Mouse (Mus musculus) WW6 (cell line): ENCODE data around the gene Plcg1.

Source experiments
- DNase-seq: peaks from one replicate; pipeline ENCODE4 v3.0.0-alpha.2; 2013; ENCODE audit warnings: low read depth, low spot score

Gene Plcg1

DNA sequence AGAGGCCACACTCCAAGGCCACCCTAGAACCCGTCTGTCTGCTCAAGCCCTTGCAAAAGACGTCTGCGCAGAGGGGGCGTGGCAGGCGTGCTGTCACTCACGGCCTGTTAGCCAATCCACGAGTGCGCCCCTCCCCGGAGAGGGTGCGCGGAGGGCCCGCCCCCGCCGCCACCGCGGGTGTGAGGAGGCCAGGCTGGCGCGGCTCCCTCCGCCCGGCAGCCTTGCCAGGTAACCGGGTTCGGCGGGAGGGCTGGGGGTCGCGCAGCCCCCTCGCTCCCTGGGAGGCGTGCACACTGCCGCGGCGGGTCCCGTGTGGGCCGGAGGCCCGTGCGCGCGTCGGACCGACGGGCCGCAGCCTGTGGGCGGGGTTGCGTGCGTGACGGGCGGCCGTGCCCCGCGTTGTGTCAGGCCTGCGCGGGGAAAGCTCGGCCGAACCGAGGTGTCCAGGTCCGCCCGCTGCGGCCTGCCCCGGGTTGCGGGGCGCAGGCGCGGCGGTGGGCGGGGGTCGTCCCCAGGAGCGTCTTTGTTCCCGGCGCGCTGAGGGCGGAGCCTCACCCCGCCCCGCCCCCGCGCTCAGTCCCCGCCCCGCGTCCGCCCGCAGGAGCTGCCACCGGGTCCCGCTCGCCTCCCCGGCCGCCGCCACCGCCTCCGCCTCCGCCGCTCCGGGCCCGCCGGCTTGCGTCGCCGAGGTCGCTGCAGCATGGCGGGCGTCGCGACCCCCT is at the start of gene Plcg1:
Gene Plcg1, plus strand, starts transcription at position 184 of the 722 bp plus-strand sequence.
- DNase-seq: peak; percentile 67

DNA sequence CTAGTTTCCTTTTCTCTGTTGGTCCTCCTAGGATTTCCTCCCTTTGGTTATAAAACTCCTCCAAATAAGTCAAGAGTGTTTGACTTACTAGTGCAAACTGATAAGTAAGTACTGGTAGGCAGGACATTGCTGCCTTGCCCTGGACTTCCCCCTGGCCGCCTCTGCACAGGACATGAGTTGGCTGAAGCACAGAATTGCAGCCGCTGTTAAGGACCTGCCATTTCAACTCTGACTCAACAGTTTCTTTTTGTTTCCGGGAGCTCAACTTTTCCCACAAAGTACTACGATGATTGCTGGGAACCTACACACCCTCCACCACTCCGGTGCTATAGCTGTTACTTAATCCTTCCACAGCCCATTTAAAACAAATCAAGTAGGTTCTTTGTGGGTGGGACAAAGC is 30.8 kb upstream of the Plcg1 start:
- DNase-seq: no peak

DNA sequence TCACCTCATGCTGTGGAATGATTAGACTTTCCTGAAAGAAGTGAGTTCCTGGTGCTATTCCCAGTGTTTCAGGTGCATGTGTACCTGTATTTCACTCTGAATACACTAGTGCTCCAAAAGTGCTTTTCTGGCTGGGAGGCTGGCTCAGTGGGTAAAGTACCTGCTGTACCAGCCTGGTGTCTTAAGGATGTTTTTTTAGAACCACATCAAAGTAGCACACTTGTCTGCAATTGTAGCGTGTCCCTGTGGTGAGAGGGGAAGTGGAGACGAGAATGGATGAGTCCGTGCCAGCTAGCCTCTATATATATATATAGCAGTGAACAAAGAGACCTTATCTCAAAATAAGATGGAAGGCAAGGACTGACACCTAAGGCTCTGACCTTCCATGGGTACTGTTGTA is 29.5 kb upstream of the Plcg1 start:
- no peak for DNase-seq

DNA sequence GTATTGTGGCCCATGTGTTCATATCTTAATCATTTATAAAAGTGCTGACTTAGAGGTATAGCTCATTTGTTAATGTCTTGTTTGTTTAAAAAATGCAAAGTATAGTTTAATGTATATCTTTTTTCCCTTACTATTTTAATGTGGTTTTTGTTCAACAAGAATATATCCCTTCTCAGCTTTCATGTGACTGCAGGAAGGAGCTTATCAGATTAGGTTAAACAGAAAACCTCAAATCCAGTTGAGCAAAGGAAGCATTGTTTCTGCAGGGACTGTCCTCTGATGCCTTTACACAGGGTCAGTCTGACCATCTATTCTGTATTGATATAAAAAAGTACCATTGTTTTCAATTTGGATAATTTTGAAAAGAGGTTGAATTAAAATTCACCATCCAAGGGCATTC is 28.3 kb upstream of the Plcg1 start:
- no peak for DNase-seq

DNA sequence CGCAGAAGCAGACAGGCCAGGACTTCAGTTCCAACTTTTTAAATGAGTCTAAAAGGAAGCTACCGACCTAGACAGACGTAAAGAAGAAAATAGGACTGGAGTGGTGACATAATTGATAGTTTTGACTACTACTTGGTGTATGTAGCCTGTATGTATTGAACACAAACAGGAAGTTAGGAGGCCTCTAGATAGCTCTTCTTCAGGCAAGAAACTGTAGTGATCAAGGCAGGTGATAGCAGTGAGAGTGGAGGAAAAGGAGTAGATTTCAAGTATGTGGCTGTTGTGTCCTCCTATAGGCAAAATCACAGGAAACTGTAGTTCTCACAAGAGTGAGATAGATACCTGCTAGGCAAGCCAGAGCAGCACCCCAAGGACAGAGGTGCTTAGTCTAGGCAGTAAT is 23.4 kb upstream of the Plcg1 start:
- DNase-seq: no peak

DNA sequence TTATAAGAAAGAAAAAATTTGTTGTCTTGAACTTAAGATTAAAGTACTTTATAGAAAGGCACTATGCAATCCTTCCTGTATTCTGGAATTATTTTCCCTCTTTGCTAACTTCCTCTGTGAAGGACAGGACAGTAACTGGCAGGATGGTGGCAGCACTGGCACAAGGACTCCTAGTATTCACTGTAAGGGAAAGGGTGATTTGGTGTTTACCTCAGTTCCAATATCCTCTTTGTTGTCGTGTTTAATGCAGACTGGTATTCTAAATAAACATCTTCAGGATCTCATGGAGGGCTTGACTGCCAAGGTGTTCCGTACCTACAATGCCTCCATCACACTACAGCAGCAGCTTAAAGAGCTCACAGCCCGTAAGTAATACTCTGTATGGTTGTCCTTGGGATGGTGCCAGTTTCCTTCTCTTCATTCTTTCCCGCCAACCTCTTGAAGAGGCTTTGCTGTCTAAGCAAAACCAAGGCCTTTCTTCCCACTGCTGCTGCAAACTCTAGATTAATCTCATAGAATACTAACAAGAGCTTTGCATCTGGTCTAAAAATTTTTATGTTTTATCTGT is 15.6 kb upstream of the Plcg1 start:
- DNase-seq: no peak

DNA sequence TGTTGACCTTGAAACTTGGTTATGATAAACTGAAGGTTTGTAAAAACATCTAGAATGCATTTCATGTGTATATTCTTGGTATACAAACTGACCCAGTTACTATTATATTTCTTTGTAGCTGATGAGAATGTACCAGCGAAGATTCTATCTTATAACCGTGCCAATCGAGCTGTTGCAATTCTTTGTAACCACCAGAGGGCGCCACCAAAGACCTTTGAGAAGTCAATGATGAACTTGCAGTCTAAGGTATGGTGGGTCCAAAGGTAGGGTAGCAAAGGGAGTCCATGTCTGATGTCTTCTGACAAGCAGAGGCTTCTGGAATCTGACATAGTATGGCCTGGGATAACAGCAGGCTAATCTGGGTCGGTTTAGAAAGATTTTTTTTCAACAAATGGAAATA is 13.8 kb upstream of the Plcg1 start:
- no peak for DNase-seq

DNA sequence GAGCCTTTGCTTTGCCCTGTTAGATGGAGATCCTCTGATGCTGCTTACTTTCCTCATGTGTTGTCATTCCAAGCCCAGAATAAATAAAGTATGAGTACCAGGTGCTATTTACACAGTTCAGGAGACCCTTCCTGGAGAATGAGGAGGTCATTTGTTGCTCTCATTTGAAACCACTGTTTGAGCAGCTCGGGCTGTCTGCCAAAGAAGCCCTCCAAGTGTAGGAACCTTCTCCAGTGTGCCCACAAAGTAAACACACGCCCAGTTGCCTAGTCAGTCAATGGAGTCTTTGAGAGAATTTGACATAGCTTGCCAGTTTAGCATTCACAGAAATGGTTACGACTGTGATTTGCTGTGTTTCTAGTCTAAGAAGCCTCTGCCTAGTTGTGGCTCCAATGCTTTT is 12.3 kb upstream of the Plcg1 start:
- no peak for DNase-seq

DNA sequence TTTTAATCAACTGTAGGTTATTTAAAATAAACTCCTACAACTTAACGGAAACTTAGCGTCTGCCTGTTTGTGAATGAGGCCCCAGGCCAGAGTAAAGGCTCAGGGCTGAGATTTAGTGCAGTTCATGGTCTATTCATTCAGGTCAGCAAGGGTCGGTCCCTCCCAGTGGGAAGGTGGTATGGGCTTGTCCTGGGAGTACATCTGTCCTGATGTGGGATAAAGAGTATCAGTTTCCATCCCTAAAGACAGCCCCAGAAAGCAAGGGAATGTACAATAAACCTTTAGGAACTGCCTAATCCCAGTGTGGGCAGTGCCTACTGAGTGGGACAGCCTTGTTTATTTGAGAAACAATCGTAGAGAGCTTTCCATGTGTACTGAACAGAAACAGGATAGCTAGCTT is 8.4 kb upstream of the Plcg1 start:
- DNase-seq: no peak

DNA sequence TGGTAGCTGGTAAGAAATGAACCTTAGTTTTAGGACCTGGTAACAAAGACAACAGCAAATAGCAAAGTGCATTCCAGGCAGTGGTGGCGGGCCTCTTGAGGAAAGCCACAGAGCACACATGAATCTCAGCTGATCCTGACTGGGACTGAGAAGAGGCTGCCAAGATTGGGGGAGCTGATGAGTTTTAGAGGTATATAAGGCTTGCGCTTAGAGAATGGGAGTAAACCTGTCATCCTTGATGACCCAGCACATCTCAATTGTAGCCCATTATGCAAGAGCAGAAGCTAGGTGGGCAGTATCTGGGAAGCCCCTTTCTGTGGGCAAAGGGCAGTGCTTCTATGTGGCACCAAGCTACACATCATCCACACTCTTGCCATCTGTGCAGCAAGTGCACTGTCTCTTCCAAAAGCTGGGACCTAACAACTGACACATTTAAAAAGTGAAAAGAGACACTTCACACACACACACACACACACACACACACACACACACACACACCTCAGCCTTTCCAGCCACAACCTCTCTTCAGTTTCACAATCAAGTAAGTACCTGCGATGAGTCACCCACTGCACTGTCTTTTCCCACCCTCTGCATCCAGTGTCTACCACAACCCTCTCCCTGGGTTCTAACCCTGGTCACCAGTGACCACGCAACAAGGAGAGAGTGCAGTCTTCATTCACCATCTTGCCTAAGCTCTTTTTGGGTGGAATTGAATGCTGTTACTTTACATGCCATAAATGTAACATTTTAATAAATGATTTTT is 7.3 kb upstream of the Plcg1 start:
- DNase-seq: no peak

DNA sequence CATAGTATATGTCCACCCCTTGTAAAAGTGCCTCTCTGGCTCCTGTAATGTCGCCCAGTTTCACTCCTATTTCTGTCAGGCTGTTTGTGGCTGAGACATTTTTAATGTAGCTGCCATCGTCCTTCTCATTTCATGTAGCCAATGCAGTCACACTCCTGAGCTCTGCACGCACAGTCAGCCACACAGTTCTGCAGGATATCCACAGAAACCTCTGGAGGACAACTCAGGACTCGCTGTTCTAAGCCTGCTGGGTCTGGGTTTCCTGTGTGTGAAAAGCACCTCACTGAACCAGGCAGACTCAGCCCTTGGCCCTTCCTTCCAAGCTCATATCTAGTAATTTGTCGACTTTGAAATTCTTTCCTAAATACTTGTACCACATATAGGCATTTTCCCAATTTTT is 6.6 kb upstream of the Plcg1 start:
- no peak for DNase-seq

DNA sequence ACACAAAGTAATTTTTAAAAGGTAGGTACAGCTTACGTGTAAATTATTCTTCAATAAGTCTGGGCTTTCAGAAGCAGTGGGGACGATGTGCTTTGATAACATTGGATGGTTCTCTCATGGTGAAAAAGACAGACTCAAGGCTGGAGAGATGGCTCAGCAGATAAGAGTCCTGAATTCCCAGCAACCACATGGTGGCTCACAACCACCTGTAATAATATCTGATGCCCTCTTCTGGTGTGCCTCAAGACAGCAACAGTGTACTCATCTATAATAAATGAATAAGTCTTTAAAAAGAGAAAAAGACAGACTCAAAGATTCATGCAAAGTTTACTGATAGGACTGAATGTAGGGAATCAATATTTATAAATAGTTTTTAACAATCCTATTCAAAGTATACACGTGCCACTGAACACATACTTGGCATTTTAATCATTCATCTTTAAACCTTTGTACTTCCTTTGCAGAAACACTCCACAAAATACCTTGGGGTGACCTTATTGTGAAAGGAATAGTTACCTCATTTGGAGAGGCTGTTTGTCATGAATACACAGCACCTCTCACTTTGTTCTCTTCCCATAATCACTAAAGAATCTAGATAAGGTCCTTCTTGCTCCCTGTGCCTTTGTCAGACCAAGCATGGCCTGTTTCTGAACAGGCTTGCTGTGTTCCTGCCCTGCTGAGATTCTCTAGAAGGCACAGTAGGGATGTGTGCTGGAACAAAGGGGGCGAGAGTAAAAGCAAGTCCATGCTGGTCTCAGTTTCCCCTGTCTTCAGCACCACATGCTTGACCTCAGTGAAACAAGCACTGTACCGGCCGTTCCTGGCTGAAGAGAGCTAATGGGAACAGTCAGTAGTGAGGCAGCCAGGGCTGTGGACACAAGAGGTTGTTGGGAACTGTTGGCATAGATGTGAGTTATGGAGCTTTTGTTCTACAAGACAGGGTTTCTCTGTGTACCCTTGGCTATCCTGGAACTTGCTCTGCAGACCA is 4.9 kb upstream of the Plcg1 start:
- no peak for DNase-seq

DNA sequence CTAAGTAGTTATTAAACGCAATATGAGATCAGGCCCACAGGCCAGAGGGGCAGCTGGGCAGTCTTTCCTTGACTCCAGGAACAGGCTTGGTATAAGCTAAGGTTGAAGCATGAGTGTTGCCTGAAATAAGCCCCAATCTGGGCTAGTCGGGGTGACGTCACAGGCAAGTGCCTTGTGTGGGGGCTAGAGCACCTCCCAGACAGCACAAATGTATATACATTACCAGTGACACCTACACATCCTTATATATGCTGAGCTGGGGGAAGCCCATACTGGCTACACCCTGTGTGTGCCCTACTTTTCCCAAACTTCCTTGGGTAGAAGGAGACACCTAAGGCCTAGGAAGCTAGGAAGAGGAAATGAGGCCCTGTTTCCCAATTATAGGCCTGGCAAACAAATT is 2.1 kb upstream of the Plcg1 start:
- no peak for DNase-seq

DNA sequence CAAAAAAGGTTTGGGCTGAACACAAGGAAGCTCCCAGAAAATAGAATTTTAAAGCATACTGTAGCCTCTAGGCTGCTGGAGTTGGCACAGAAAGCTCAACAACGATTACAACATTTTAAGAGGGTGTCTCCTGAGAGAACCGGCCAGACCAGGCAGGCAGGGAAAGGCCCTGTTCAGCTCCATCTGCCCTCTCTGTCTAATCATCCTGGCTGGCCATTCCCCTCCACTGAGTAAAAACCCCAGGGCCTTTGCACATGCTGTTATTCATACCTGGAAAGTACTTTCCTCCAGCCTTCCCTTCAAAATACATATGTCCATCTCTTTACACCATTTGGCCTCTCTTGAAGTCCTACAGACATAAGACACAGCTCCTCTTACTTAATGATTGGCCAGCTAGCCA is 1.7 kb upstream of the Plcg1 start:
- no peak for DNase-seq

DNA sequence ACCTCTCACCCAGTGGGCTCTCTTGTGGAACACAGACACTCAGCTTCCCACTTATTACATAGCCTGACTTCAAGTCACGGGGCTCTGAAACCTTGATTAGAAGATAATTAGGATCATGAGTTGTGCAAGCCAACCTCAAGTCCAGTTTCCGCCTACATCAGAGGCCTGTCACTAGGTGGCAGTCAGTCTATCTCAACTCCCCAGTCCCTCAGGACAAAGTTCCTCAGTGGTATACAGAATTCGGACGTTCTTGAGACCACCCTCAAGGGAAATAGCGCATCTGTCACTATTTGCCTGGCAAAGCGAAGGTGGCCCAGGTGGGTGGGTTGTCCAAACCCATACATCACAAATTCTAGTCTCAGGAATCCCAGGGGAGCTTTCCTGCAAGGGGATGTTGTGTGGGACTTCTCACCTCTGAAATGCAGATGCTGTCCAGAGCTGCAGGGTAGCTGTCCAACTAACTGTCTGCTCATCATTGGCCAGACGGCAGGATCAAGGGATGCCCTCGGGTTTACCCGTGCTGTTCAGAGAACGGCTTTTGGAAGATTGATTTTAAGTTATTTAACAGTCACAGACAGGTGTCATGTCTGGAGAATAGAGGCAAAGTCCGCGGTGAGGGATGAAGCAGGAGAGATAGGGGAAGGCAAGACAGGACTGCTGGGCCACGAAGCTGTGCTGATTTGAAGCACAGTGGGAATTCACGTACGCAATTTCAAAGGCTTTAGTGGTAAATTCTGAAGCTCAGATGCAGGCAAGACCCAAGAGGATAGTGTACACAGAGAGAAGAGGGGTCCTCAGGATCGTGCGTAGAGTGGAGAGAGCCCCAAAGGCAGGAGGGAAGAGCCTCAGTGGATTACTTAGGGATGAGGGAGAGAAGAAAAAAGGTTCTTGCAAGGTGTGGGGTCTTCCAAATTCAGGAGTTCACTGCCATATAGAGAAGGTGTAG is 976 bp upstream of the Plcg1 start:
- no peak for DNase-seq

DNA sequence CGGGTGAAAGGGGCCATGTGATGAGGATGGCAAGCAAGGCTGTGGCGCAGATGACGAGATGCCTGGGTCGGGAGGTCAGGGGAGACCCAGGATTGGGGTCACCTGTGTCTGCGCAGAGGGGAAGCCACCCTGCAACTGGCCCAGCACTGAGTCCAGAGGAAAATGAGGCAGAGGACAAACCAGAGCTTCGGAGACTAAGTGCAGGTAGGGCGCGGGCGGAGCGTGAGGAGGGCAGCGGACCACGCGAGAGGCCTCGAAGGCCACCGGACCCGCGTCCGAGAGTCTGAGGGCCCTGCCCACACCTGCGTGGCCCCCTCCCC is 343 bp upstream of the Plcg1 start:
- no peak for DNase-seq

DNA sequence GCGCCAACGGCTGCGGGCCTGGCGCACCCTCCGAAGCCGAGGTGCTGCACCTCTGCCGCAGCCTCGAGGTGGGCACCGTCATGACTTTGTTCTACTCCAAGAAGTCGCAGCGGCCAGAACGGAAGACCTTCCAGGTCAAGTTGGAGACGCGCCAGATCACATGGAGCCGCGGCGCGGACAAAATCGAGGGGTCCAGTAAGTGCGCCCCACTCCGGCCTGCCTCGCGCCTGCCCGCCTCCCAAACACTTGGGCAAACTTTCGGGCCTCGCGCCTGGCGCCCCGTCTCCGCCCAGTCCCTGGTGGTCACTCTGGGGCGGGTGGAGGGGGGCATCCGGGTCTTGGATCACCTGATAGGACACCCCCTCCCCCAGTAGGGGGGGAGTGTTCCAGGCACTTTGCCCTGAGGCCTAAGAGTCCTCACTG is 750 bp downstream of the Plcg1 start:
- no peak for DNase-seq

DNA sequence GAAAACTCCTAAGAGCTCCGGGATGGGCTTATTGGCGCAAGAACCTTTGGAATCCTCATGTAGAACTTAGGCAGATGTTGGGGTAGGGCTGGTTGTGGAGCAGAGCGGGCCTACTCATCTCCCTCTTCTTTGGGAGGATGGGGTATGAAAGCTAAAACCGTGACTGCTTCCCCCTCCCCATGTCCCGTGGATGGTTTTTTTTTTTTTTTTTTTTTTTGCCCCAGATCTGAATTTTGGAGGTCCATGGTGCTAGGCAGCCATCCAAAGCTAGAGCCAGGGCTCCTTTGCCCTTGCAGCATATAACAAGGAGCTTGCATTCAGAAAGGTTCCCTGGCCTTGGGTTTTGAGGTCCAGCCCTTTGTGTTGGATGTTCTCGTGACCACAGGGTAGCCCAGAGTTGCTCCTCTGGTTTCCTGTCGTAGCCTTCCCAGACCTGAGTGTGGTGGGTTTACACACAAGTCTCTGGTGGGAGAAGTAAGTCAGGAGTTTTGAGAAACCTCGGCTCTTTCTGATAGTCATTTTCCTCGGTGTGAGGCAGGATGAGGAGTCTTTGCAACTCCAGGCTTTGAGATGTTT is 1.4 kb downstream of the Plcg1 start:
- no peak for DNase-seq

DNA sequence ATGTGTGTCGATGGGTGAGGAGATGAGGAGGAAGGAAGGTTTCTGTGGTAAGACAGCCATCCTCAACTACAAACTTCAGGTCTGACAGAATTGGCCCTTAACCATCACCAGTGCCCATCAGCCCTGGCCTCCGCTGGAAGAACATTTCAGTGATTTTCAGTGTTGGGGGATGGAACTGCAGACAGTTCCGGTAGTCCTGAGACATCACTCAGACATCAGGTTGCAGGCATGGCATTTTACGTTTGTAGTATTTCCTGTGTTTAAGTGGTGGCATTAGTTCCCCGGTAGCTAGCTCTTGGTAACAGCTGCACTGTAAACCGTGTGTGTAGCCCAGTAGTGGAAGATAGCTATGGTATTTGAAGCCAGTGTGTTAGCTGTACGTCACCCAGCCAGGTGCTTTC is 2.0 kb downstream of the Plcg1 start:
- DNase-seq: no peak

DNA sequence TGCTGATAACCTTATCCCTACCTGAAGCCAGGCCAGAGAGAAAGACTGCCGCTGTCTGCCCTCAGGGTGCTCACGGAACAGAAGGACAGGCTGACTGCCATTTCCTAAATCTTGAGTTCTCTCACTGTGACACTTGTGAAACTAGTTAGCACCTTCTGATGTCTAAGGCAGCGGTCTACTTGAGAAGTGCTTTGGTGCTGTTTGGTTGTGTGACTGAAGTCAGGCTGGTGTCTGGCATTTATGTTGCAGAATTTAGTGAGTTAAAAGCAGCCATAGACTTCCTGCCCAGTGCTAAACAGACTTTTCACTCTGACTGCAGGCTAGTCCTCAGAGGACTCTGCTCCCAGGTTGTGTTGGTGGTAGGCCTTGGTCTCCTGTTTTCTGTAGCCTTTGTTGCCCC is 3.2 kb downstream of the Plcg1 start:
- no peak for DNase-seq
